Mouse (Mus musculus) G1E-ER4 (cell line): ENCODE data around the gene Gm13723. TPM values are rescaled to one million over a fixed set of nuclear protein-coding genes. Genes with fewer than 3 reads are reported as not detected.

Experiments
- GATA1 ChIP-seq: IDR thresholded peaks from one replicate; pipeline ENCODE4 v1.8.0; 2012; ENCODE audit warnings: low read length, inconsistent platforms
- polyA plus RNA-seq: library from polyadenylated mRNA; stranded (reverse); fragments of >175 nt; gene quantifications from 2 replicates; pipeline ENCODE4 v1.2.3, GENCODE M21; 2012

Gene Gm13723
- polyA plus RNA-seq, result not detected in 2 replicates

DNA sequence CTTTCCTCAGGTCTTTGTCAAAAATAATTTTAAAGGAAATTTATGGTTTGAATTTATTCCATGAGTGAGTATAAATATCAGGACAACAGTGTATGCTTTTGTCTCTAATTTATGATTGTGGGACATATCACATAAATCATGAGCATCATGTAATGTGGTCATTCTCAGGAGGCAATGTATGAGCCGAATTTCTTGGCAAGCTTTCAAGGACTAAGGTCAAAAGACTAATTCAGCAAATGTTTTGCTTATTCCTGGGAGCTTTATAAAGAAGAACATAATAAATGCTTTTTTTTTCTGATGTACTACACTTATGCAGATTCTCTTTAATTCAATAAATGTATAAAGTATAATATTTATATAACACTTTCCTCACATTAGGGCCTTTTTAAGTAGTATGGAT is at the start of gene Gm13723:
Gm13723 (minus strand) TSS at position 101 of the 400 bp plus-strand sequence.
- no peak for TF ChIP-seq GATA1

DNA sequence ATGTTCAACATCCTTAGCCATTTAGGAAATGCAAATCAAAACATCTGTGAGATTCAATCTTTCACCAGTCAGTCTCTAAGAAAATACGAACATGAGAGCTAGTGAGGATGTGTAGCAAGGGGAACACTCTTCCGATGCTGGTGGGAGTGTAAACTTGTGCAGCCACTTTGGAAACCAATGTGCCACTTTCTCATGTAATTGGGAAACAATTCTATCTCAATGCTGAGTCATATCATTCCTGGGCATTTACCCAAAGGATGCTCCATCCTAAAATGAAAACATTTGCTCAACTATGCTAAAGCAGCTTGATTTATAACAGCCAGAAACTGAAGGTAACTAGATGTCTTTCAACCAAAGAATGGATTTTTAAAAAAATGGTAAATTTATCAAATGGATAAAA is 31.0 kb upstream of the Gm13723 start:
- TF ChIP-seq GATA1, result no peak

DNA sequence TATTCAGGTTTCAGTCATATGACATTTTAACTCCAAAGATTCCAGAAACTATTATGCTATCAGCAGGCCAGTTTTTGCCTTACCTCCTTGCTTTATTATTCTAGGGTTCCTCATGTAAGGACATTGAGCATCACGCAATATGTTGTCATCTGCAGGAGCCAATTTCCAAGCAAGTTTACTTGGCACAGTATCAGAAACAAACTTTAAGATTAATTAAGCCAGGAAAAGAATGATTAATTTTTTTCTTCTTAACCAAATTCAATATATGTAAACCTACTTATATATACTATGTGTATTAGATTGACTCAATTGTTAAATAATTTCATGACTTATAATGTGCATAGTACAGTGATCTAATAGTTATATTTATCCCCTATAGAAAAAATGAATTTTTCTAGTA is 17.5 kb upstream of the Gm13723 start, which contains the start of gene Olfr1097:
Olfr1097 (minus strand) TSS at position 101 of the 400 bp plus-strand sequence.
- no peak for TF ChIP-seq GATA1

DNA sequence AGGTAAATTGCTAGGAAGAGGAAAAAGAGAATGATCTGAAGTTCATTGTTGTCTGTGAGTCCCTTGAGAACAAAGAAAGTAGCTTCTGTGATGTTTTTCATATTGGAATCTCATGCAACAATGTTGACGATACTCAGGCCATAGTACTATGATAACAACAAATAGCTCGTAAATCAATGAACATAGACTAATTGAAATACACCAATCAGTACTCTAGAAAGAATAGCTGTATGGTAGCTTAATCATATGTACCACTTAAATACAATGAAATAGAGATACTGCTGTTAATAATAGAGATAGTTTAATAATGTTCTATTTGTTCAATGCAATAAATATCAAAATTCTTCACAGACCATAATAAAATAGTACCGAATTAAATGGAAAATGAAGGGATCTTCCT is 23.0 kb downstream of the Gm13723 start, which contains the start of gene Olfr1095:
Olfr1095 (minus strand) TSS at position 101 of the 400 bp plus-strand sequence.
- no peak for TF ChIP-seq GATA1

DNA sequence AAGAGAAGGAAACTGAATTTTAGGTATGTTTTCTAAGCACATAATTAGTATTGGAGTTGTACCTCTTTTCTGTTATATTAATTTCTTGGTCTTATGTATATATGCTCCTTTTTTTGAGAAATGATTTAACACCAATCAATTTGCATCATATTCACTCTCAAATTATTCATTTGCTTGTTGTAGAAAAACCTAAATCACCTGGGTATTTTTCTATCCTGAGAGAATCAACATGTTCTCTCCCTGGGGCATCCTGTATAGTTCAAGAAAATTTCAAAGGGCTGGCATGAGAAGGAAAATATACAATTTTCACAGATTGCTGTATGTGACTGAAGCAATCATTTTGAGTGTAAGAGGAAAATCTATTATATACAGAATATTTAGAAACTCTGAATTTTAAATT is 50.2 kb downstream of the Gm13723 start, which contains the start of gene Olfr1094:
Olfr1094 (plus strand) TSS at position 301 of the 400 bp plus-strand sequence.
- TF ChIP-seq GATA1, result no peak

Other genes with a start within 250 kb of the Gm13723 start
- gene Olfr1084, start 235.1 kb downstream of the Gm13723 start, polyA plus RNA-seq, result not detected in 2 replicates
- gene Olfr1085, start 212.8 kb downstream of the Gm13723 start, polyA plus RNA-seq, result not detected in 2 replicates
- not detected in 2 replicates for gene Olfr1086, start 194.7 kb downstream of the Gm13723 start, polyA plus RNA-seq
- gene Olfr1087, start 176.4 kb downstream of the Gm13723 start, polyA plus RNA-seq, result not detected in 2 replicates
- gene Olfr1089, start 141.1 kb downstream of the Gm13723 start, polyA plus RNA-seq, result not detected in 2 replicates
- gene Olfr1090, start 115.8 kb downstream of the Gm13723 start, polyA plus RNA-seq, result not detected in 2 replicates
- not detected in 2 replicates for gene Olfr1093, start 92.3 kb downstream of the Gm13723 start, polyA plus RNA-seq
- not detected in 2 replicates for gene Olfr141, start 64.8 kb downstream of the Gm13723 start, polyA plus RNA-seq
- not detected in 2 replicates for gene Olfr1094, start 50.1 kb downstream of the Gm13723 start, polyA plus RNA-seq
- not detected in 2 replicates for gene Olfr1095, start 23.1 kb downstream of the Gm13723 start, polyA plus RNA-seq
- not detected in 2 replicates for gene Olfr1097, start 17.4 kb upstream of the Gm13723 start, polyA plus RNA-seq
- gene Olfr1098, start 49.7 kb upstream of the Gm13723 start, polyA plus RNA-seq, result not detected in 2 replicates
- not detected in 2 replicates for gene Olfr1099, start 85.9 kb upstream of the Gm13723 start, polyA plus RNA-seq
- gene Olfr1100, start 105.2 kb upstream of the Gm13723 start, polyA plus RNA-seq, result not detected in 2 replicates
- gene Olfr1101, start 116.4 kb upstream of the Gm13723 start, polyA plus RNA-seq, result not detected in 2 replicates
- not detected in 2 replicates for gene Olfr1102, start 123.6 kb upstream of the Gm13723 start, polyA plus RNA-seq
- gene Olfr1104, start 152.3 kb upstream of the Gm13723 start, polyA plus RNA-seq, result not detected in 2 replicates
- not detected in 2 replicates for gene Olfr1105, start 161.7 kb upstream of the Gm13723 start, polyA plus RNA-seq
- not detected in 2 replicates for gene Olfr1106, start 177.5 kb upstream of the Gm13723 start, polyA plus RNA-seq
- gene Olfr1107, start 201.0 kb upstream of the Gm13723 start, polyA plus RNA-seq, result not detected in 2 replicates
- gene Olfr1109, start 221.2 kb upstream of the Gm13723 start, polyA plus RNA-seq, result not detected in 2 replicates
- not detected in 2 replicates for gene Olfr259, start 239.8 kb upstream of the Gm13723 start, polyA plus RNA-seq